Mouse (Mus musculus): ENCODE data around the gene Gm5244.

Gene Gm5244

DNA sequence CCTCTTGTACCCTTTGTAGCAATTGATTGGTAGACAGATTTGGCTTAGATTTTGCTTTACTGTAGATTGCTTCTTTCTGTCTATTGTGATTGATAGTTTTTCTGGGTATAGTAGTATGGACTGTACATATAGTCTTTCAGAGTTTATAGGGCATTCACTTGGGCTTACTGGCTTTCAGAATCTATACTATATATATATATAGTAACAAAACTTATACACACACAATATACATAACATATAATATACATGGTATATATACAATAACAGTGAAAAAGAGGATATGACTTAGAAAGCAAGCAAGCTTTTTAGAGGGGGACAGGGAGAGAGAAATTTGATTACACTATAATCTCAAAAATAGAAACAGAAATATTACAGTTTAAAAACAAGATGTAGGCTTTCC, at the start of gene Gm5244:
TSS of gene Gm5244 (plus strand) at position 301 of the 400 bp plus-strand sequence.
- no peak for DNase-seq (ENCODE audit: low spot score)

DNA sequence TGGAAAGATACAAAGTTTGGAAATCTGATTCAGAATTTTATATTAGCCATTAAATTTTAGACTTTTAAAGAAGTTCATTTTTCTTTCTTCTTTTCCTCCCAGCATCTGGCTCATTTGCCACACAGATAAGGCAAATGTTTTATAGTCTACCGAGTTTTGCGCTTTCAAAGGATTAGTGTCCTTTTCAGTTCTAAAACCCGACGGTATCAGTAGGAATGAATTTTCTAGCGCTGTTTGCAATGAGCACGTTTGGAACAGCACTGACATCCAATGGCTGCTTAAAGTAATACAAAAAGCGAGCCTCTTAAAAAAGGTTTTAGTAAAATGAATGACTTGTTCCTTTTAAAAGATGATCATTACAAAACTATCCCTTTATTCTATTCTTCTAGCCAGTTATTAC, 49.4 kb upstream of the Gm5244 start:
- no peak for DNase-seq (ENCODE audit: low spot score)

DNA sequence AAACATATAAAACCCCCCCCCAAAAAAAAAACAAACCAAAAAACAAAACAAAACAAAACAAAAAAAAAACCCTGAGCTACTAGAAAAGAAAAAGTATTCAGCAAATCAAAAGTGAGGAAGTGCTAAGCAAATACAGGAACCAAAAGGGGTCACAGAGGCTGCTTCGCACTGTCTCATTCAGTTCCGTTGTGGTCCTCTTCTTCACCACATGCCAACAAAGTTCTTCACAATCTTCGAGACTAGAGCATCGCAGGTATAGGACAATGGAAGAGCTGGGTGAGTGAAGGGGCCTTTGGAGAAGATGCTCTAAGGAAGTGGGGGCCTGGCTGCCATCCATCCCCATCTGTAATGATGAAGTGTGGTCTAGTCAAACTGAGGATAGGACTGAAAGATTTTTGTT, 48.1 kb upstream of the Gm5244 start:
- DNase-seq (ENCODE audit: low spot score): no peak

DNA sequence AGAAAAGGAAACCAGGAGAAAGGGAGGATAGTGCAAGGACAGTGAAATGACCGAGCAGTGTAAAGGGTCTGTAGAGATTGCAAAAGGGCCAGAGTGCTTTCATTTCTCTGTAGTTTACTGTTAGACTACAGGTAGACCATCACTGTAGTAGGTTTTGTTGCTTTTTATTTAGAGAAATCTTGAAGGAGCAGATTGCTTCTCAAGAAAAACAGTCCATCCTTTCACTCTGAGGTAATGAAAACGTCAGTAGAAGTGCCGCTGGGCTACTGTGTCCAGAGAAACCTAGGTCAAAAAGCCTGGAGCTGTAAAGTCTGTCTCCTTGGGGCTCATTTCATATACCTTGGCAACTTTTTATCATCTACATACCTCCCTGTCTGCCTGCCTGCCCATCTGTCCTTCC, 47.4 kb upstream of the Gm5244 start:
- no peak for DNase-seq (ENCODE audit: low spot score)

DNA sequence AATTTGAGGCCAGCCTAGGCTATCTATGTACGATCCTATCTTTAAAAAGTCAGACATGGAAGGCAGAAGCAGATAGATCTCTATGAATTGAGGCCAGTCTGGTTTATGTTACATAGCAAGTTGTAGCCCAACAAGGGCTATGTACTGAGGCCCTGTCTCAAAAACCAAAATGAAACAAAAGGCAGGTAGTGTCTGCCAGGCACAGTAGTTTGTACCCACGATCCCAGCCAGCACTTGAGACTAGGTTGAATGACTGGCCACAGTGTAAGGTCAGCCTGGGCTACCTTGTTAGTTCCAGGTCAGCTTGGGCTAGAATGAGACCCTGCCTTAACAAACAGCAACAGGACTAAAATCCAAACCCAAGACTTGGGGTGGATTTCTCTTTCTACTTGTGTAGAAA, 45.9 kb upstream of the Gm5244 start:
- no peak for DNase-seq (ENCODE audit: low spot score)

DNA sequence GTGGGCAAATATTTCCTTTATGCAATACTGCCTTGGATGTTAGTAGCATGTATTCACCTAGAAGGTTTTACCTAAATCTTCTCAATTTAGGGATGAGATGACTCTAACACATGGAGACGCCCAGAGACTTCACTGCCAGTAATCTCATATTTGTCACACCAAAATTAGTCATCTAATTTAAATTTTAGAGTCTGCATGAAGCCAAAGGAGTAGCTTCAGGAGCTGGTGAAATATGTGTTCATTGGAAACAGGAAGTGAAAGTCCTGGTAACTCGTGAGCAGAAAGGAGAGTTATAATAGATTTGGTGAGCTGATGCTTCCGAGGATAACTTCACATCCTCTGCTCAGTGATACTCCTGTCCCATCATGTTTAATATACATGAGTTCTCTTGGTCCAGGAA, 45.4 kb upstream of the Gm5244 start:
- no peak for DNase-seq (ENCODE audit: low spot score)

DNA sequence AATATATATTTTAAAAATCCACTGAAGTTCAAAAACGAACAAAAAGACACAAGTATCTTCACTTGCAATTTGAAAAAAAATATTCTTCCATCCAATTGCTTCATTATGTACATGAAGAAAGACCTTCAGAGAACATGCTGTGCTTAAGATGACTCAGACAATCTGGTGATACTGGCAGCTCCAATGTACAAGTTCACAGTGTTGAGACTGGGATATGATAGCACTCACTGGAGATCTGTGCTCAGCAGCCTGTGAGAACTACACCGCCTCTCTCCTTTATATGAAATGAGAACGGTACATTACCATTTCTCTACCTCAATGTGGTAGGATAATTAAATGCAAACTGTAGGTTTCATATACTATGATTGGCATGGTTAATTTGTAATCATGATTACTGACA, 43.7 kb upstream of the Gm5244 start:
- no peak for DNase-seq (ENCODE audit: low spot score)

DNA sequence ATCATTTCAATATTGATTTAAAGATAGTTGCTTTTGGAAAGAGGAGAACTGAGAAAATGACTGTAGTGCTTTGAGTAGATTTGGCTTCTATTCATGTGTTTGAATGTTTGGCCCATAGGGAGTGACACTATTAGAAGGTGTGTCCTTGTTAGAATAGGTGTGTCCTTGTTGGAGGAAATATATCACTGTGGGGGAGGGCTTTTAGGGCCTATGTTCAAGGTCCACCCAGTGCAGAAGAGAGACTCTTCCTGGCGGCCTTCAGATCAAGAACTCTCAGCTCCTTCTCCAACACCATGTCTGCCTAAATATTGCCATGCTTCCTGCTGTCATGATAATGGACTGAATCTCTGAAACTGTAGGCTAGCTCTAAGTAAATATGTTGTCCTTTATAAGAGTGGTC, 42.2 kb upstream of the Gm5244 start:
- DNase-seq (ENCODE audit: low spot score): no peak

DNA sequence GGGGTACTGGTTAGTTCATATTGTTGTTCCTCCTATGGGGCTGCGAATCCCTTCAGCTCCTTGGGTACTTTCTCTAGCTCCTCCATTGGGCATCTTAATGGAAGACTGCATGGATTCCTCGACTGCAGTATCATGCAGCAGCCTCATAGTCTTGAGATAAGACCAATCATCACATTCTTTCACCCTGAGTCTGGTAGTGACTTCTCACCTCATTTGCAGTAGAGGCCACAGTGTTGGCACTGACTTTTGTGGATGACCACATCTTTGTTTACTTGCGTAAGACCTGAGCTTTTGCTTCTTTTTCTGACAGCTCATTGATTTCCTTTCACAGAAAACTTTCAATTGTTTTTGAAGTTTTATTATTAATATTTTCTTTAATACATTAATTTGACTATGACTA, 40.8 kb upstream of the Gm5244 start:
- DNase-seq (ENCODE audit: low spot score): no peak

DNA sequence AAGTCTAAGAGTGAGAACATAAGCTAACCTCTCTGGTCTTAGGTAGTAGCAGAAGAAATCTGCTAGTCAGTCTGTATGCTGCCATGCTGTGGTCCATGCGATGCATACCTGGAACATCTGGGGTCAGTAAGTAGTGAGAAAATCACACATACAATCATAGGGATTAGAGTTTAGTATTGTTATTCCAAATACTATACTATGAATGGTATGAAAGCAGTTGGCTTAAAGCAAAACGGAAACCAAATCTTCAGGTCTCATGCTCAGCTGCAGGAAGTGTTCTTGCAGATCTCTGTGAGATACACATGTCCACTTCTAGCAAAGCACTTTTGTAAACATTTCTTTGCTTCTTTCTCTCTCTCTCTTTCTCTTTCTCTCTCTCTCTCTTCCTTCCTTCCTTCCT, 40.3 kb upstream of the Gm5244 start:
- no peak for DNase-seq (ENCODE audit: low spot score)

DNA sequence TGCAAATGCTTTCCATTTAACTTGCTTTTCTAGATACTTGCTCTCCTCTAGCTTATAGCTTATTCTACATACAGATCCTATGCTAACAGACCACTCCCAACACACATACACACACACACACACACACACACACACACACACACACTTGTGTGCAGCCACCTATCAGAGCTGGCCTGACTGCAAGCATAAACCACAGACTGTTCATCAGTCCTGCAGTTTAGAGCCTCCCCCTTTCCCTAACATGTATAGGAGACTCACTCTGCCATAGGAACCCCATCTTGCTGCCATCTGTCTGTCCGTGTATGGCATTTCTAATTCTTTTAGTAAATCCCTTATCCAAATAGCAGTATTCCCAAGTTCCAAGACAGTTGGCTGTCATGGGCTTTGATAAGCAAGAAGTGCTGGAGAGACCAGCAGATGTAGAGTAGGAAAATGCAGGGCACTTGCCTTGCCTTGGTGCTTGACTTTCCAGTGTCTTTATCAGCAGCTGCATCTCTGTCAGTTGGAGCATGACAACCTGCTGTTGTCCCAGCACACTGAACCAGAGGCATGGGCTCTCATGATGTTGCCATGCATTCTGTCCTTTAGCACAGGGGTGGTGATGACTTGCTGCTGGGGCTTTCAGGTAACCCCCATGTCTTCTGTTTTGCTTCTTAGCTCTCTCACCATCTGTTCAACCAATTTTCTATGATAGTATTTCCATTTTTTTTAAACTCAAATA, 33.7 kb upstream of the Gm5244 start:
- DNase-seq (ENCODE audit: low spot score): no peak

DNA sequence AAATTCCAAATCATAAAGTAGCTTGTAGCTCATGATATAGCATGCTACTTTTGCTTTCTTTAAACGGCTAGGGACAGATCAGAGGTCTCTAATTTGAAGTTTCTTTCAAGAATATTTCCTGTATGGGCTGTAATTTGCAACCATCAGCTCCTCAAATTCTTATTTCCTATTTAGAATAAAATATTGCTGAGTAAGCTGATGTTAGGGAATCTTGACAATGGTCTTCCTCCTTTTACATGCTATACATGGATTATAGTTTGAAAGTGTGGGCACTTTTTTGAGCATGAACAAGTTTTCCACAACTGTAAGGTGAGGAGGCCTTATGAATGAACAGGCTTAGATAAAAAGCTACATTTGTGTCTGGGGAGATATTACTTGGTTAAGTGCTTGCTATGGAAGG, 32.6 kb upstream of the Gm5244 start:
- DNase-seq (ENCODE audit: low spot score): no peak

DNA sequence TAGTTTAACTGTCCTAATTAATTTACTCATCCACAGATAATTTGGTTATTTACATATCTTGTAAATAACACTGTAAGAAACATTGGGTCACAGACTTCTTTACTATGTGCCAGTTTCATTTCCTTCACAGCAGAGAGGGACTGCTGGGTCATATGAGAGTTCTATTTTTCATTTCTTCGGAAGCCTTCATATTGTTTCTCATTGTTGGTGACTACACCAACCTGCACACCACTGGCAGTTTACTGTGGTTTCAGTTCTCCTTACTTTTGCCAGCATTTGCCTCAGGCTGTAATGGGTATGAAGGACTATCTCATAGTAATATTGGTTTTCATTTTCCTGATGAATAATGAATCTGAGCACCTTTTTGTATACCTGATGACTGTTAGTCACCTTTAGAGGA, 28.0 kb upstream of the Gm5244 start:
- no peak for DNase-seq (ENCODE audit: low spot score)

DNA sequence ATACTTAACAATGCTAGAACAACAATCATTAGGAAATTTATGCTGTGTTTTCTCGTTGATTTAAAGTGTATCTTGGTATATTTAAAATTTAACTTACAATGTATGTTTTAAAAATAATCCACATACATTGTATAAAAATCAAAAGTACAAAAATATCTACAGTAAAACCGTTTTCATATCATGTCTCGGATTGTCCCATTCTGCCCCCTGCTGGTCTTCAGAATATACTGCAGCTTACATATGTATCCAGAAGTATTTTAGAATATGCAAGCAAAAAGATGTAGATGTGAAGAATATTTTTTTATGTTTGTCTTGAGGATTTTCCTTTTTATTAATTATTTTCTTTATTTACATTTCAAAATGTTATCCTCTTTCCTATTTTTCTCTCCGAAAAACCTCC, 26.1 kb upstream of the Gm5244 start:
- no peak for DNase-seq (ENCODE audit: low spot score)

DNA sequence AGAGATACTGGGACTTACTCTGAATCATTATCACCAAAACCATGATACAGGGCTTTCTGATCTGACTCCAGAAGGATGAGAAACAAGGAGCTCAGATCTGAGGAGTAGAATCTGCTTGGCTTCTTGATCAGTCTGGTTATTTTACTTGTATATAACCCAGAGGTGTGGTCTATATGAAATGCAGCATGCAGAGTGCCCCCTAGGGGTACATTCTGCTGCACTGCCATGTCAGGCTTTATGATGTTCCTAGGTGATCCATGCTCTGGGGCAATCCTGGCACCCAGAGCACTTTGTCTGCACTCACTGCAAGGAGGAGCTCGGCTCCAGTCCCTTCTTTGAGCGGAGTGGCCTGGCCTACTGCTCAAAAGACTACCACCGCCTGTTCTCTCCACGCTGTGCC, 21.9 kb upstream of the Gm5244 start:
- no peak for DNase-seq (ENCODE audit: low spot score)

DNA sequence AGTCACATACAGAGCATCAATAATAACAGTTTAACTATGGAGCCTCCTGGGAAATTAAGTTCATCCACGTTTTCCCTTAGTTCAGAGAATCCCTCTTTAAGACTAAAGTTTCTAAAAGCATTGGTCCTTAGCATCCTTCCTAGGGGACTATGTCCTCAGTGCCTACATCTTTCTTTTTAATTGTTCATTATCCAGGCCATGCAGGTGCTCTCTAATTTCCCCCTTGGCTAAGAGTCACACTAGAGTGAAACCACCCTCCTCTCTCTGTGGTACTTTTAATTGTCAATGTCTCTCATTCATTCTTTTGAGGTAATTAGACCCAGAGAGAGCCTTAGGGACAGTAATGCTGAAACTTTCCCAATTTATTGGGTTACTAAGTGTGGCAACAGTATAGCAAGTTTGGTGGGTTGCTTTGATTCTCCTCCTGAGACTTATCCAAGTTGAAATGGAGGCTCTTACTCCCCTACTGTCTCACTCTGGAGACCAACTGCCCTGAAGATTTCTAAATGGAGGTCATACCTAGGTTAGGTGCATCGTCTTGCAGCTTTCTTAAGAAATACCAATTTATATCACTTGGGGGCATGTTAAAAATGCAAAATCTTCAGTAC, 15.6 kb upstream of the Gm5244 start:
- no peak for DNase-seq (ENCODE audit: low spot score)

DNA sequence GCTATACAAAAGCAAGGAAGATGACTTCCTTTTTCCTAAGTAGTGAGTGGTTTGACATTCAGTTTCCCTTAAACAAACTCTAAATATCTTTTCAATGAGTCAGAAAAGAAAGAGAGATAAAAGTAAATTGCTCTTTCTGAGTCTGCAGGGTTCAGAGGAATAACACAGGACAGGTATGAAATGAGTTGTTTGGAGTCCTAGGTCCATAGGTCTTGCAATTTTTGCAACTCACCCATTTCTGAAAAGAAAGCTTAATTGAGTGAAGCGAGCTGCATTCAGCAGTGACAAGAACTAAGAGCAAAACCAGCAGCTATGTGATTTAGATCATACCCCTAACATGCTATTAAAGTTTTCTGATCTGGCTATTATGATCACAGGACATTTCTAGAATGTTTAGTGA, 14.9 kb upstream of the Gm5244 start:
- DNase-seq (ENCODE audit: low spot score): no peak

DNA sequence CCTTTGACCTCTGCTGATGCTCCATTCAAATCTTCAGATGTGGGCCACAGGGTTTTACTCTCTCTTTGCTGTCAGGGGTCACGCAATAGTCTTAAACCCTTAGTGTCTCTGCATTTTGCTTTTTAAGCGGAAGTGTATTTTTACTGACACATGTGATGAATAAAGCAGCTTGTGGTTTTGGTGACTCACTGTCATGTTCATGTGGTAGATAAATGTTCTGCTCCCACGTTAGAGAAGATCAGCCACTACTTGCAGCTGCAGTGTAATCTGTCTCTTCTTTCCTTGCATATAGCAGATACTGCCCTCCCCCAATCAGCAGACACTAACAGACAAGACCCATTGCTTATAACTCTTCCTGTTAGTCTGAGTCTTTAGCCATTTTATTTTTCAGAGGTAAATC, 12.9 kb upstream of the Gm5244 start:
- peak; percentile 24 for DNase-seq (ENCODE audit: low spot score)

DNA sequence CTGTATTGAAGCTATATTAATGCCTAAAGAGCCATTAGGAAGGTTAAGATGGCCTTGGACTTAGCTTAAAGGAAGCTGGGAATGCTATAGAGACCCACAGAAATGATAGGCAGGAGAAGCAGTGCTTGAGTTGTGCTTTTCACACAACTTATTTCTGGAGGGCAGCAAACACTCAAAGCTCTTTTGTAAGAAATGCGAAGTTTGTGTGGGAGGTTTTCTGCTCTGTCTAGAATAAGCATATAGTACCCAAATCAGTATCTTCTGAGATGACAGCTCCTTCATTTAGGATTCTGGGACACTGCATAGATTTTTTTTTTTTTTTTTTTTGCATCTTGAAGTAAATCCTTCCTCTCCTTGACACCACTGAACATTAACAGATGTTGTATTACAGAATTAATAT, 8.0 kb upstream of the Gm5244 start:
- DNase-seq (ENCODE audit: low spot score): no peak

DNA sequence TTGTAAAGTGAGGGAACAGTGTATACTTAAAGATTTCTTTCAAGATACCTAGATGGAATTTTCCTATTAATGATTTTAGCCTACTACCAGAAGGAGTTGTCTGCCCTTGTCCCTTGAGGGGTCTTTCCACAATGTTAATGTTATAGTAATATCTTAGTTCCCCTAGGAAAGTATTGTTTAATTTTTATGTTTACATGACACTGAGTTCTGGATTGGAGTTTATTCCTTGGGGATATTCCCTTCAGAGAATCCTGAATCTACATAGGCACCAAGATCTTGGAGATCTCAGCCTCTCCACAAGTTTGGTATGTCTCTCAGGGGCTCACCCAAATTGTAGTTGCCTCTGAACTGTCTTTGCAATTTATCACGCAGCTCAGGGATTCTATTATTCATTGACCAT, 10.5 kb downstream of the Gm5244 start, which contains the start of gene Olfr1444:
TSS of gene Olfr1444 (plus strand) at position 301 of the 400 bp plus-strand sequence.
- no peak for DNase-seq (ENCODE audit: low spot score)

DNA sequence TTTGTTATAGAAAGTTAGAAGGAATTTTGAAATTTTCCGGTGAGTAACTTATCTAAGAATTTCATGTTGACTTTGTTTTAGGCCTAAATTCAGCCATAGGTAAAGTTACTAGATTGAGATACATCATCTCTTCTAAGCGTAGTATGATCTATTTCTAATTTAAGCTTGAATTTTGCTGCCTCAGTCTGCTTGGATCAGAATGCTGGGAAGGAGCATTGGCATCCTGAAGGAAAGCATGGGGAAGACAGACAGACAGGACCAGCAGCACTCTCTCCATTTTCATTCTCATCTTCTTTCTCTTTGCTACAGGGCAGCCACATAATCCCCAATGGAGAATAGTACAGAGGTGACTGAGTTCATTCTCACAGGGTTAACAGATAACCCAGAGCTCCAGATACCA, 37.1 kb downstream of the Gm5244 start, which contains the start of gene Olfr1445:
TSS of gene Olfr1445 (plus strand) at position 301 of the 400 bp plus-strand sequence.
- no peak for DNase-seq (ENCODE audit: low spot score)

DNA sequence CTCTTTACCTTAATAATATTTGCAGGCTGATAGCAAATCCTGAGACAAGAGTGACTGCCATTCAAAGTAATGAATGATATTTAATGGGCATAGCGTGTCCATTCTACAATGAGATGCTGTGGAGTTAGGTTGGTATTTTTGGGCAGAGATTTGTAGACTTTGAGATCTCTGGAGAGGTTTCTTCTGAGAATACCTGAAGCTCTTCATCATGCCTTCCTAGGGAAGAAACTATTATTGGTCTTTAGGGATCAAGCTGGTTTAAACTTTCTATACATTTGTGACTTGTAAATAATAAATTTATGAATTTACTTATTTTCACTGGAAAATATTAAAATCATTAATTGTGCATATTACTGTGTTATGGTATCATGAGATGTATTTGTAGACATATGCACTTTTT, 46.9 kb downstream of the Gm5244 start, which contains the start of gene Olfr1446:
TSS of gene Olfr1446 (minus strand) at position 101 of the 400 bp plus-strand sequence.
- DNase-seq (ENCODE audit: low spot score): no peak
